Mouse (Mus musculus): Measurements from ENCODE around the gene Gm10645.

DNA sequence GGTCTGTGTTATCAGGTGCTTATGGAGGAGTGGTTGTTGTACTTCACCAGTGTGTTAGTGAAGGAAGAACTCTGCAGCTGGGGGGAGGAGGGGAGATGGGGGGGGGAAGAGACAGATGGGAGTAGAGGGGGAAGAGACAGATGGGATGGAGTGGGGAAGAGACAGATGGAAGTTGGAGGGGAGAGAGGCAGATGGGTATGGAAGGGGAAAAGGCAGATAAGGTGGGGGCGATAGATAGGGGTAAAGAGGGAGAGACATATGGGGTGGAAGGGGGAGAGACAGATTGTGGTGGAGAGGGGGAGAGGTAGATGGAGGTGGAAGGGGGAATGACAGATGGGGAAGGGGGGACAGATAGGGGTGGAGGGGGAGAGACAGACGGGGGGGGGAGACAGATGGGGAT, 10.8 kb upstream of the Gm10645 start:
- TF ChIP-seq CTCF (IDR thresholded peaks at IDR 0.05) (no peak), EP300 (IDR thresholded peaks at IDR 0.05) (no peak)

Data from lung, postnatal 0 days (tissue).